Mouse (Mus musculus) adrenal gland (tissue): ENCODE results near the gene Tas2r105.

Experiments used
- intact Hi-C: fragments of 180-260 bp; cut with DNase I; formaldehyde crosslinking; loops from one replicate; pipeline ENCODE4 v1.15.1; 2025
- long read RNA-seq, 2 experiments: library from polyadenylated mRNA; unstranded; transcript quantifications; one replicate each; pipeline ENCODE4 v2.0.0; 2020; ENCODE audit warnings: borderline replicate concordance in 1 of 2; ENCODE audit not compliant: insufficient replicate concordance in 1 of 2

Gene Tas2r105
- long read RNA-seq, experiment 1 = 0 reads
- long read RNA-seq, experiment 2 = 0 reads

GRCm38 (mm10) chr6:131687395-131687794 lies at the start of gene Tas2r105:
Gene Tas2r105, minus strand, starts transcription at chr6:131687495.
- intact Hi-C loops = no loop called here

- intact Hi-C loops = loop anchor here (5.0 kb wide), 1 partner anchor 179 kb away; no protein-coding TSS in a partner anchor
These were observed 25.5 kb upstream of the Tas2r105 start for GRCm38 (mm10) chr6:131712803-131713202.

GRCm38 (mm10) chr6:131689963-131690362 lies 2.7 kb upstream of the Tas2r105 start, which contains the start of gene Tas2r114:
Gene Tas2r114, minus strand, starts transcription at chr6:131690063.
- intact Hi-C loops = no loop called here

GRCm38 (mm10) chr6:131685644-131686043 lies 1.7 kb downstream of the Tas2r105 start, which contains the start of gene Tas2r104:
Gene Tas2r104, minus strand, starts transcription at chr6:131685744.
- intact Hi-C loops = no loop called here

- intact Hi-C loops = no loop called here
These were observed 8.5 kb downstream of the Tas2r105 start, which contains the start of gene Tas2r106 for GRCm38 (mm10) chr6:131678786-131679185. Gene Tas2r106, minus strand, starts transcription at chr6:131678886.

GRCm38 (mm10) chr6:131660049-131660448 lies 27.2 kb downstream of the Tas2r105 start, which contains the start of gene Tas2r107:
Gene Tas2r107, minus strand, starts transcription at chr6:131660149.
- intact Hi-C loops = no loop called here
